Mouse (Mus musculus): Measurements from ENCODE around the gene Ptprd.
A peak's percentile ranks its signal among the peaks of the same experiment; 100 is the strongest.

- TF ChIP-seq EP300 (IDR thresholded peaks at IDR 0.05), result no peak
- TF ChIP-seq CTCF (IDR thresholded peaks at IDR 0.05), result peak; percentile 72
These were observed 1263.5 kb downstream of the Ptprd start for GRCm38 (mm10) chr4:76948251-76948650.

Measured in lung, postnatal 0 days (tissue).